Mouse (Mus musculus) E14TG2a.4 (cell line): ENCODE results near the gene Srcap.

Source experiments
- CTCF ChIP-seq: conservative IDR thresholded peaks from 2 replicates; pipeline ENCODE4 v1.5.1; 2014; ENCODE audit warnings: low read length
- NANOG ChIP-seq: IDR thresholded peaks from 2 replicates; pipeline ENCODE4 v1.6.1; 2014; ENCODE audit warnings: borderline replicate concordance, low read length, mixed read lengths
- POU5F1 ChIP-seq: IDR thresholded peaks from 2 replicates; pipeline ENCODE4 v1.6.1; 2014; ENCODE audit warnings: low read length, borderline replicate concordance

- TF ChIP-seq CTCF (no peak), POU5F1 (no peak), NANOG (no peak)
Measured at GRCm38 (mm10) chr7:127466606-127467005, 45.2 kb upstream of the Srcap start.
